Mouse (Mus musculus): ENCODE data around the gene Ascl1. TPM values are rescaled to one million over a fixed set of nuclear protein-coding genes. Genes with fewer than 3 reads are reported as not detected.

The Ascl1 gene
- polyA plus RNA-seq, 1 experiment from 2014 or later: 3.3 TPM

GRCm38 (mm10) chr10:87449368-87449767 lies 44.1 kb downstream of the Ascl1 start:
- Histone ChIP-seq H3K27me3 (ENCODE audit: insufficient read depth, low read length) (no peaks in the 10 kb centered on the region), H3K9ac (no peak overlapping the region), H3K36me3 (ENCODE audit: insufficient read depth) (no peaks in the 10 kb centered on the region), H3K4me3 (ENCODE audit: low read depth, low read length) (no peak overlapping the region), H3K27ac (ENCODE audit: low read depth) (no peak overlapping the region), H3K4me1 (ENCODE audit: insufficient read depth) (no peaks in the 10 kb centered on the region), H3K4me2 (no peak overlapping the region), H3K9me3 (ENCODE audit: low read depth, low read length) (no peaks in the 10 kb centered on the region)
- TF ChIP-seq CTCF (IDR thresholded peaks at IDR 0.05; ENCODE audit: low read depth): no peak
- DNase-seq (no peak), ATAC-seq (ENCODE audit: insufficient read depth) (no peak)
- 77% methylated on average over 6 of the region's 6 CpGs for WGBS

DNA sequence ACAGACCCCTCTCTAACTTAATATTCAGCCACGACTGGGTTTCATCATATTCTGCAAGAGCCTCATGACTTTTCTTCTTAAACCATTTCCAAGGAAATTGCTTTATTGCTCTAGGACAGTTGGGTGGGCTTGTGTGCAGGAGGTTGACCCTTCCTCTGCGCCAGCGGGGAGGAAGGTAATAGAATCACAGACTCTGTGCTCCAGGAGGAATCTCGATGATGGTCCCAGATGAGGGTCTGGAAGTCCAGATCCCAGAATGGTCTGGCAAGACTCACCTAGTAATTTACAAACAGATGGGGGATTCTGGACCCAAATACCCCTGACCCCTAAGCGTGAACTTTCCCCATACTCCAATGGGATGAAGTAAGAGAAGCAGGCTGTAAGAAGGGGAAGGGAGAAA lies 45.2 kb downstream of the Ascl1 start:
- Histone ChIP-seq H3K4me3 (ENCODE audit: low read depth, low read length) (no peak overlapping the region), H3K4me2 (no peak overlapping the region), H3K9me3 (ENCODE audit: low read depth, low read length) (no peaks in the 10 kb centered on the region), H3K4me1 (ENCODE audit: insufficient read depth) (no peaks in the 10 kb centered on the region), H3K27me3 (ENCODE audit: insufficient read depth, low read length) (no peaks in the 10 kb centered on the region), H3K9ac (no peak overlapping the region), H3K27ac (ENCODE audit: low read depth) (no peak overlapping the region), H3K36me3 (ENCODE audit: insufficient read depth) (no peaks in the 10 kb centered on the region)
- 68% methylated on average over 5 of the region's 5 CpGs for WGBS
- no peak for DNase-seq
- TF ChIP-seq CTCF (IDR thresholded peaks at IDR 0.05; ENCODE audit: low read depth): no peak
- ATAC-seq (ENCODE audit: insufficient read depth): no peak

DNA sequence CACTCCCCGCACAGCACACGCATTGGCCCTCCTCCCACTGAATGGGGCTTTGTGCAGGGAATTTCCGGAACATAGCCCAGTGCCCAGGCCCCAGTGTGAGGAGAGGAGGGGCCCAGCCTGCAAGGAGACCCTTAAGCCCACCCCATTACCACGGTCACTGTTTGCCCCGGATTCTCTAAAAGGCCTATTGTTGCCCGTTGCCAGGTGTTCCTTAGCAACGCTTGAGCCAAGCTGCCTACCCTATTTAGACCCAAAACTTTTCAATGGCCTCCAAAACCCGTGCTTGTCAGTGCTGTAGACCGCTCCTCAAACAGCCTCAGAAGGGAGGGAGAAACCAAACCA lies 45.7 kb downstream of the Ascl1 start:
- TF ChIP-seq CTCF (IDR thresholded peaks at IDR 0.05; ENCODE audit: low read depth): no peak
- H3K9me3 ChIP-seq (ENCODE audit: low read depth, low read length): no peaks in the 10 kb centered on the region
- ATAC-seq (ENCODE audit: insufficient read depth) (peak; percentile 84), DNase-seq (peak; percentile 40)
- peak overlapping the region; percentile 4; the same call in 1 of the 2 replicates for H3K4me2 ChIP-seq
- no peak overlapping the region for H3K27ac ChIP-seq (ENCODE audit: low read depth)
- no peaks in the 10 kb centered on the region for H3K4me1 ChIP-seq (ENCODE audit: insufficient read depth)
- whole genome bisulfite sequencing: 5% methylated on average over 9 of the region's 9 CpGs
- no peaks in the 10 kb centered on the region for H3K27me3 ChIP-seq (ENCODE audit: insufficient read depth, low read length)
- H3K36me3 ChIP-seq (ENCODE audit: insufficient read depth): no peaks in the 10 kb centered on the region
- H3K9ac ChIP-seq: no peak overlapping the region
- H3K4me3 ChIP-seq (ENCODE audit: low read depth, low read length): no peak overlapping the region

- TF ChIP-seq CTCF (IDR thresholded peaks at IDR 0.05; ENCODE audit: low read depth): no peak
- 34% methylated on average over 13 of the region's 13 CpGs for WGBS
- Histone ChIP-seq H3K9me3 (ENCODE audit: low read depth, low read length) (no peaks in the 10 kb centered on the region), H3K27ac (ENCODE audit: low read depth) (no peak overlapping the region), H3K36me3 (ENCODE audit: insufficient read depth) (no peaks in the 10 kb centered on the region), H3K9ac (no peak overlapping the region), H3K4me1 (ENCODE audit: insufficient read depth) (no peaks in the 10 kb centered on the region), H3K27me3 (ENCODE audit: insufficient read depth, low read length) (no peaks in the 10 kb centered on the region), H3K4me3 (ENCODE audit: low read depth, low read length) (no peak overlapping the region), H3K4me2 (peak overlapping the region; percentile 4; the same call in 1 of the 2 replicates)
- no peak for DNase-seq
- no peak for ATAC-seq (ENCODE audit: insufficient read depth)
These were observed 46.4 kb downstream of the Ascl1 start for GRCm38 (mm10) chr10:87446829-87447753.

DNA sequence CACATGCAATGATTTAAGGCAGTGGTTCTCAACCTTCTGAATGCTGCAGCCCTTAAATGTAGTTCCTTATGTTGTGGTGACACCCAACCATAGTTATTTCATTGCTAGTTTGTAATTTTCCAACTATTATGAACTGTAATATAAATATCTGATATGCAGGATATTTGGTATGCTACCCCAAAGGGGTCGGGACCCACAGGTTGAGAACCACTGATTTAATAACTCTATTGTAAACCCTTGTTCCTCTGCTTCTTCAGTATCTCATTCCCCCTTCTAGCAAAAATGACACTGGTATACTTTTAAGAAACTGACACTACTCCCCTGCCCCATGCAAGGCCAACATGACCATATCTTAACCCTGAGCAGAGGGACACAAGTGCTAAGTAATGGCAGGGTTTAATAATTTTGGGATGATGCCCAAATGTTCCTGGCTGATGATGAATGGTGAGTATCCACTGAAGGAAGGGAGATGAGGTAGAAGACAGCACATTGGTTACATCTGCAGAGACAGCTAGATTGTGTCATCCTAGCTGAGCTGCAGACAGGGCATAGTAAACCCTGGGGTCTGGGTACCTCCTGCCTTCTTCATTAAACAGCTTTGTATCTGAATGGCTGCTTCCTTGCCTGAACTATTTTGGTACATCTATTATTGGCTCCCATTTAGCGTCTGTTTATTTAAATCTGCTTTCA lies 47.2 kb downstream of the Ascl1 start:
- no peak overlapping the region for H3K9ac ChIP-seq
- WGBS: 62% methylated on average over 2 of the region's 2 CpGs
- ATAC-seq (ENCODE audit: insufficient read depth): no peak
- no peaks in the 10 kb centered on the region for H3K27me3 ChIP-seq (ENCODE audit: insufficient read depth, low read length)
- no peak overlapping the region for H3K4me2 ChIP-seq
- no peaks in the 10 kb centered on the region for H3K9me3 ChIP-seq (ENCODE audit: low read depth, low read length)
- H3K36me3 ChIP-seq (ENCODE audit: insufficient read depth): no peaks in the 10 kb centered on the region
- H3K4me3 ChIP-seq (ENCODE audit: low read depth, low read length): no peak overlapping the region
- H3K27ac ChIP-seq (ENCODE audit: low read depth): no peak overlapping the region
- H3K4me1 ChIP-seq (ENCODE audit: insufficient read depth): no peaks in the 10 kb centered on the region
- DNase-seq: no peak
- TF ChIP-seq CTCF (IDR thresholded peaks at IDR 0.05; ENCODE audit: low read depth): no peak

Other genes starting within 250 kb of the Ascl1 start
- not detected in 2 replicates for gene Pah, start 28.1 kb upstream of the Ascl1 start, polyA plus RNA-seq (2014; fragmentation: Nextera tagmentation; extraction: Ambion mirVana)